Mouse (Mus musculus): ENCODE data around the gene Gm136. TPM values are rescaled to one million over a fixed set of nuclear protein-coding genes. Genes with fewer than 3 reads are reported as not detected.
"Not testable (repeated sequence)": the region's sequence is repeated elsewhere in the genome, so short reads cannot be mapped to it uniquely, and the experiment has no call there.

Gm136 gene
- total and polyA plus RNA-seq, 2 experiments from 2014 or later = 0.23 TPM; not detected in 1

- no peaks in the 10 kb centered on the region for H3K27me3 ChIP-seq (ENCODE audit: insufficient read depth, low read length)
- H3K27ac ChIP-seq (ENCODE audit: low read depth, low read length) = no peak overlapping the region
- H3K4me2 ChIP-seq (ENCODE audit: low read depth) = no peak overlapping the region
- H3K9me3 ChIP-seq (ENCODE audit: low read length) = no peaks in the 10 kb centered on the region
- no peak overlapping the region for H3K9ac ChIP-seq
- H3K36me3 ChIP-seq (ENCODE audit: insufficient read depth) = no peaks in the 10 kb centered on the region
- H3K4me1 ChIP-seq (ENCODE audit: insufficient read depth) = no peaks in the 10 kb centered on the region
- WGBS = 58% methylated on average over 5 of the region's 5 CpGs
- DNase-seq (no peak), ATAC-seq (no peak)
- H3K4me3 ChIP-seq (ENCODE audit: low read depth, low read length) = no peak overlapping the region
- TF ChIP-seq CTCF (IDR thresholded peaks at IDR 0.05; ENCODE audit: low read depth) = peak; percentile 39
Observed at GRCm38 (mm10) chr4:34784865-34785264, 28.8 kb upstream of the Gm136 start.

- Histone ChIP-seq H3K4me3 (ENCODE audit: low read depth, low read length) (no peak overlapping the region), H3K4me1 (ENCODE audit: insufficient read depth) (no peaks in the 10 kb centered on the region), H3K36me3 (ENCODE audit: insufficient read depth) (no peaks in the 10 kb centered on the region), H3K9me3 (ENCODE audit: low read length) (no peaks in the 10 kb centered on the region), H3K4me2 (ENCODE audit: low read depth) (no peak overlapping the region), H3K9ac (no peak overlapping the region), H3K27me3 (ENCODE audit: insufficient read depth, low read length) (no peaks in the 10 kb centered on the region), H3K27ac (ENCODE audit: low read depth, low read length) (no peak overlapping the region)
- ATAC-seq (no peak), DNase-seq (peak; percentile 21)
- WGBS = 29% methylated on average over 4 of the region's 4 CpGs
- peak; percentile 59 for TF ChIP-seq CTCF (IDR thresholded peaks at IDR 0.05; ENCODE audit: low read depth)
Observed at GRCm38 (mm10) chr4:34782730-34783129, 26.7 kb upstream of the Gm136 start.

- peak; percentile 93 for TF ChIP-seq CTCF (IDR thresholded peaks at IDR 0.05; ENCODE audit: low read depth)
- peak within 1 kb of the TSS; percentile 73 for H3K27ac ChIP-seq (ENCODE audit: low read depth, low read length)
- H3K9me3 ChIP-seq (ENCODE audit: low read length) = no peaks in the 10 kb centered on the region
- H3K27me3 ChIP-seq (ENCODE audit: insufficient read depth, low read length) = no peaks in the 10 kb centered on the region
- DNase-seq (peak; percentile 95), ATAC-seq (peak; percentile 96)
- peak within 1 kb of the TSS; percentile 65 for H3K9ac ChIP-seq
- H3K4me1 ChIP-seq (ENCODE audit: insufficient read depth) = no peaks in the 10 kb centered on the region
- H3K4me2 ChIP-seq (ENCODE audit: low read depth) = peak within 1 kb of the TSS; percentile 53
- no peaks in the 10 kb centered on the region for H3K36me3 ChIP-seq (ENCODE audit: insufficient read depth)
- 5% methylated on average over 40 of the region's 40 CpGs for WGBS
- peak within 1 kb of the TSS; percentile 63 for H3K4me3 ChIP-seq (ENCODE audit: low read depth, low read length)
Observed at GRCm38 (mm10) chr4:34777677-34778527, 21.8 kb upstream of the Gm136 start, which contains the start of gene Smim8. Gene Smim8 (minus strand): TSS chr4:34778423.

GRCm38 (mm10) chr4:34771652-34772371, 15.7 kb upstream of the Gm136 start:
- H3K9me3 ChIP-seq (ENCODE audit: low read length) = no peaks in the 10 kb centered on the region
- no peak for DNase-seq
- H3K4me1 ChIP-seq (ENCODE audit: insufficient read depth) = no peaks in the 10 kb centered on the region
- no peak overlapping the region for H3K9ac ChIP-seq
- no peak for ATAC-seq
- no peak overlapping the region for H3K4me2 ChIP-seq (ENCODE audit: low read depth)
- peaks cover 18% of the 10 kb centered on the region; the same call in 1 of the 2 replicates for H3K36me3 ChIP-seq (ENCODE audit: insufficient read depth)
- H3K4me3 ChIP-seq (ENCODE audit: low read depth, low read length) = no peak overlapping the region
- no peak overlapping the region for H3K27ac ChIP-seq (ENCODE audit: low read depth, low read length)
- no peaks in the 10 kb centered on the region for H3K27me3 ChIP-seq (ENCODE audit: insufficient read depth, low read length)
- TF ChIP-seq CTCF (IDR thresholded peaks at IDR 0.05; ENCODE audit: low read depth) = no peak
- 7% methylated on average over 8 of the region's 8 CpGs for WGBS

DNA sequence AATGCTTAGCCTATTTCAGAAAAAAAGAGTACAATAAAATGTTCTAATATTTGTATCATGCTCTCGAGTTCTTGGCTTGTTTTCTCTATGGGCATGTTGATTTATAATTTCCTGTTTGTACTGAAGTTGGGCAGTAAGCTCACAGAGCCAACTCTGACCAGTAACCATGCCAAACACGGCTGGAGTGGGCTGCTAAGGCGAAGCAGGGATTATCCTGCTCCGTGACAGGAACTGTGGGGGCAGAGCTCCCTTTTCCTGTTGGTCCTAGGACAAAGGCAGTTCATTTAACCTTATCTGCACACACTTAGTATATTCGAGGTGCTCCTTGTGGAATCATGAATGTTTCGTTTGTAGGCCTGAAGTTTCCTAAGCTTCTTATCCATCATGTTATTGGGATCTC, 6.8 kb downstream of the Gm136 start:
- ATAC-seq (no peak), DNase-seq (no peak)
- no peaks in the 10 kb centered on the region for H3K4me1 ChIP-seq (ENCODE audit: insufficient read depth)
- H3K27me3 ChIP-seq (ENCODE audit: insufficient read depth, low read length) = no peaks in the 10 kb centered on the region
- H3K9me3 ChIP-seq (ENCODE audit: low read length) = no peaks in the 10 kb centered on the region
- H3K27ac ChIP-seq (ENCODE audit: low read depth, low read length) = no peak overlapping the region
- no peak overlapping the region for H3K4me2 ChIP-seq (ENCODE audit: low read depth)
- H3K9ac ChIP-seq = no peak overlapping the region
- no peaks in the 10 kb centered on the region for H3K36me3 ChIP-seq (ENCODE audit: insufficient read depth)
- WGBS = 53% methylated on average over 6 of the region's 6 CpGs
- H3K4me3 ChIP-seq (ENCODE audit: low read depth, low read length) = no peak overlapping the region
- no peak for TF ChIP-seq CTCF (IDR thresholded peaks at IDR 0.05; ENCODE audit: low read depth)

DNA sequence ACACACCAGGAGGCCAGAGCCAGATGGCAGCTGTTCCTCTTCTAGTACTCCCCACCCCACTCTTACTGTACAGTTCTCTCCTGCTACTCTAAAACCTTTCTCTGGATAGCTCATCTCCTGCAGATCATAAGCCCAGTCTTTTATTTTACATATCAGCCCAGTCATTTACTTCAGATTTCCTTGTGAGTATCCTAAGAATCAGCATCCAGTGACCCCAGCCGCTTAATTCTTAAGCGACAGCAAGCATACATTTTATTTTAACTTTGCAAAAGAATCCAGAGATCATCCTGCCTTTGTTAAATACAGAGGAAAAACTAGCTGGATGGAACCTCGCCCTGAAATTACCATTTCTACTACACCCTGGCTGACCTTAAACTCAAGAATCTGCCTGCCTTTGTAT, 21.6 kb downstream of the Gm136 start:
- ATAC-seq (no peak), DNase-seq (no peak)
- no peaks in the 10 kb centered on the region for H3K27me3 ChIP-seq (ENCODE audit: insufficient read depth, low read length)
- WGBS = 77% methylated on average over 3 of the region's 3 CpGs
- no peak overlapping the region for H3K4me2 ChIP-seq (ENCODE audit: low read depth)
- H3K4me3 ChIP-seq (ENCODE audit: low read depth, low read length) = no peak overlapping the region
- no peak overlapping the region for H3K9ac ChIP-seq
- no peak for TF ChIP-seq CTCF (IDR thresholded peaks at IDR 0.05; ENCODE audit: low read depth)
- H3K9me3 ChIP-seq (ENCODE audit: low read length) = no peaks in the 10 kb centered on the region
- no peak overlapping the region for H3K27ac ChIP-seq (ENCODE audit: low read depth, low read length)
- H3K4me1 ChIP-seq (ENCODE audit: insufficient read depth) = no peaks in the 10 kb centered on the region
- no peaks in the 10 kb centered on the region for H3K36me3 ChIP-seq (ENCODE audit: insufficient read depth)

GRCm38 (mm10) chr4:34733415-34733814, 22.6 kb downstream of the Gm136 start:
- not testable (repeated sequence) for H3K9me3 ChIP-seq (ENCODE audit: low read length); ATAC-seq; H3K27ac ChIP-seq (ENCODE audit: low read depth, low read length); DNase-seq; H3K4me2 ChIP-seq (ENCODE audit: low read depth); H3K9ac ChIP-seq; H3K27me3 ChIP-seq (ENCODE audit: insufficient read depth, low read length); H3K36me3 ChIP-seq (ENCODE audit: insufficient read depth); H3K4me1 ChIP-seq (ENCODE audit: insufficient read depth); H3K4me3 ChIP-seq (ENCODE audit: low read depth, low read length)
- WGBS = 31% methylated on average over 2 of the region's 2 CpGs
- peak; percentile 19; the same call in 1 of the 2 replicates for TF ChIP-seq CTCF (IDR thresholded peaks at IDR 0.05; ENCODE audit: low read depth)
